Mouse (Mus musculus) c-Kit-negative CD71-positive TER-119-positive erythroid progenitor cells, embryonic 14.5 days (primary cell): ENCODE results near the gene Gm6034.
"Not testable (repeated sequence)": the region's sequence is repeated elsewhere in the genome, so short reads cannot be mapped to it uniquely, and the experiment has no call there.

Experiments
- DNase-seq: peaks from one replicate; pipeline ENCODE4 v3.0.0-alpha.2; 2013; ENCODE audit warnings: low read depth, low spot score

Gene Gm6034

GRCm38 (mm10) chr17:36022922-36023321 is 19.8 kb upstream of the Gm6034 start:
- DNase-seq, result no peak

DNA sequence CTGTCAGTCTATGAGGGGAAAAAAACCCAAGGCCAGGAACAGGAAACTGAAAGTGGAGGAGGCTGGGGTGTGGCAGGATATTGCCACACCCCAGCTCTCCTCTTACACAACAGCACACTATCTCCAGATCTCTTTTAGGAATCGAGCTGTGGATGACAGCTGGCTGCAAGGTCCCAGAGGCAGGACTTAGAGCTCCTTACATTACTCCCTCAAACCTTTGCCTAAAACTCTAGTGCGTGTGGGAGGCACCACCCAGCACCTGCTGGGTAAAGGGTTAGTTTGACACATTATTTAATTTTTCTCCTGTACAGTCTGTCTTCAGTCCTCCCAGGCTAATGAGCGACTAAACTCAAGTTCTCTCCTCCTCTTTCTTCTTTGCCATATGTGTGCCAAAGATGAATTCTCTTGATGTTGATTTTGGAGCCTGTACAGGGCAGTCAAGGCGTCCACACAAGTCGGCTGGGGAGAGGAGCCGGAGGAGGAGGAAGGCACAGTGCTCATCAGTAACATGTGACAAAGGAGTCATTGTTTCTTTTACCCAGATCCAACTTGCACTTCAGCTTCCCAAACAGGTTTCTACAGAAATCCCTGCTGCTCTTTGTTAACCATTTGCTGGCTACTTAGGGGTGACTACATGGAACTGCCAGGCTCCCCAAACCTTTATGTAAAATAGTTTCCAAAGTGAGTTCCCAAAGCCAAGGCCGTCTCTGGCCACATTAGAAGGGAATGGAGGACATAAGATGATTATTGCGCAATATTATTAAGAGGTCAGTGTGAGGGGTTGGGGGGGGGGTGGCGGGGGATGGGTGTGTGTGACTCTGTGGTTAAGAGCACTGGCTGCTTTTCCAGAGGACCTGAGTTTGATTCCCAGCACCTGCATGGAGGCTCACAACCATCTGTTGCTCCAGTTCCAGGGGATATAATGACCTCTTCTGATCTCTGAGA is 18.8 kb upstream of the Gm6034 start:
- no peak for DNase-seq

- DNase-seq, result no peak
Observed at GRCm38 (mm10) chr17:36025197-36025596, 17.6 kb upstream of the Gm6034 start.

- DNase-seq, result no peak
Observed at GRCm38 (mm10) chr17:36025901-36026300, 16.9 kb upstream of the Gm6034 start.

GRCm38 (mm10) chr17:36027663-36028062 is 15.1 kb upstream of the Gm6034 start:
- DNase-seq, result no peak

DNA sequence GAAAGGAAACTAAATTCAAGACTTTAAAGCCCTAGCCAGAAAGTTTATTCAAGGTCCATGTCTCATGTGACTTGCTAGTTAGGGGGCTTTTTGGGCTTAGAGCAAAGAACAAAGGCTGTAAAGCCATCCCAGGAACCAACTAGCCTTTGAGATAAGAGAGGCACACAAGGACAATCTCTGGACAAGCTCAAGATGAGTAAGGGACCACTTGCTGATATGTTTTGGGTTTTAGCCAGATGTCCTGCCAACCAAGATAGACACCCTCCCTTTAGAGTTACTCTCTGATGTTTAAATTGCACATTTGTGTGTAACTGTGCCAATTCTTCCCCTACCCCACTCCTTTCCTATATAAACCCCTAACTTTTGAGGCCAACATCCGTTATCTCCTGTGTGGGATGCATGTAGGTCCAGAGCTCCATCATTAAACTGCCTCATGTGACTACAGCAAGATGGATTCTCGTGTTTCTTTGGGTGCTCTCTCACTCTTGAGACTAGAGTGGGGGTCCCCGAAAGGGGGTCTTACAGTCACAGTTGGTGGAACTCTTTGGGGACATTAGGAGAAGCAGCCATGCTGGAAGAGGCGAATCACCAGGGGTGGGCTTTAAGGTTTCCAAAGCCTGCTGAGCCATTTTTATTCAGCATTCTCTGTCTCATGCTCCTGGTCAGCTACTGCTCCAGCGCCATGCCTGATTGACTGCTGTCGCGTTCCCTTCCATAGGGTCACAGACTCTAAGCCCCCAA is 13.7 kb upstream of the Gm6034 start:
- DNase-seq, result no peak

DNA sequence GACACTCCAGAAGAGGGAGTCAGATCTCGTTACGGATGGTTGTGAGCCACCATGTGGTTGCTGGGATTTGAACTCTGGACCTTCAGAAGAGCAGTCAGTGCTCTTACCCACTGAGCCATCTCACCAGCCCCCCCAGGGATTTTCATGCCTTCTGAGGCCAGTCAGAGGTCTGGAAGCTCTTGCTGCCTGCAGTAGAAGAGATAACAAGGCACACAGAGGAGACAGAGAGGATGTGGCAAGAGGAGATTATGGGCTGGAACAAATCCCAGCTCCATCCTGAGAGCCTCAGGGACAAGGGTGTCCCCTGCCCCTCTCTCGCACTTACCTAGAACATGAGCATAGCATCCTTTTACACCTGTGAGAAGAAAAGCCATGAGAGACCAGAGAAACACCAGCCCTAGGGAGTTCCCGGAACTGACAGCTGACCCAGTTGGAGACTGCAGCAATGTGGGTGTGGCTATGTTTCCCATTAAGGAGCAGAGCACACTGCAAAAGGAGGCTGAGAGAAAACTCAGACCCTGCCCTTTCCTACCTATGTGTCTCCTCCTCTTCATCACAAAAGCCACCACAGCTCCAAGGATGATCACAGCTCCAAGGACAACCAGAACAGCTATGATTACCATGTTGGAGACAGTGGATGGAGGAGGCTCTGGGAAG is 12.6 kb upstream of the Gm6034 start:
- not testable (repeated sequence) for DNase-seq

GRCm38 (mm10) chr17:36030703-36031582 is 11.8 kb upstream of the Gm6034 start:
- DNase-seq, result not testable (repeated sequence)

- DNase-seq, result not testable (repeated sequence)
Observed at GRCm38 (mm10) chr17:36031583-36032331, 11.0 kb upstream of the Gm6034 start.

DNA sequence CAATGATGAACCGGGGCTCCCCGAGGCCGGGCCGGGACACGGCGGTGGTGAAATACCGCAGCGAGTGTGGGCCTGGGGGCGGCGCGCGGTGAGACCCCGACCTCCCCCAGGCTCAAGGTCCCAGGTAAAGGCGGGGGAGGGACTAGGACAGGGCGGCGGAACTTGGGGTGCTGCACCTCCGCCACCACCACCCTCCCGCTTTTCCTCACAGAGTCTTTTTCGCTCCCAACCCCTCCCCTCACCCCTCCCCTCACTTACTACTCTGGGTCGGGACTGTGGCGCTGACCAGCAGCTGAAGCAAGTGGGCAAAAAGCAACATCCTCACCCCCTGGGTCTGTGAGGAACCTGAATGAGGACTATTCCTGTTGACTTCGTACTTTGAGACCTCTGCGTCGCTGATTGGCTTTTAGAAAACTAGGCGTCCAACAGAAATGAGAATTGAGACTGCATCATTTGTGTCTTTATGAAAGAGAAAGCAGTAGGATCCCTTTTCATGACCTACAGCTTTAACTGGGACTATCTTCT is 10.3 kb upstream of the Gm6034 start, which contains the start of gene H2-T23:
Gene H2-T23 (minus strand): TSS at position 505 of the 525 bp plus-strand sequence.
- DNase-seq, result not testable (repeated sequence)

- DNase-seq, result not testable (repeated sequence)
Observed at GRCm38 (mm10) chr17:36034524-36034923, 8.2 kb upstream of the Gm6034 start.

- not testable (repeated sequence) for DNase-seq
Observed at GRCm38 (mm10) chr17:36035010-36035638, 7.6 kb upstream of the Gm6034 start.

DNA sequence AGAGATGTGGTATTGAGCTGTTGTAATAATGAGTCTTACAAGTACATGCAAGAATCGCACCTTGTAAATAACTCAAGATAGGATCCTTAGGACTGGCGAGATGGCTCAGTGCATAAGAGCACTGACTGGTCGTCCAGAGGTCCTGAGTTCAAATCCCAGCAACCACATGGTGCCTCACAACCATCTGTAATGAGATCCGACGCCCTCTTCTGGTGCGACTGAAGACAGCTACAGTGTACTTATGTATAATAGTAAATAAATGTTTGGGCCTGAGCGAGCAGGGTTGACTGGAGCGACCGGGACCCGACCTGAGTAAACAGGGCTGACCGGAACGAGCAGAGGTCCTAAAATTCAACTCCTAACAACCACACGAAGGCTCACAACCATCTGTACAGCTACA is 6.6 kb upstream of the Gm6034 start:
- not testable (repeated sequence) for DNase-seq

DNA sequence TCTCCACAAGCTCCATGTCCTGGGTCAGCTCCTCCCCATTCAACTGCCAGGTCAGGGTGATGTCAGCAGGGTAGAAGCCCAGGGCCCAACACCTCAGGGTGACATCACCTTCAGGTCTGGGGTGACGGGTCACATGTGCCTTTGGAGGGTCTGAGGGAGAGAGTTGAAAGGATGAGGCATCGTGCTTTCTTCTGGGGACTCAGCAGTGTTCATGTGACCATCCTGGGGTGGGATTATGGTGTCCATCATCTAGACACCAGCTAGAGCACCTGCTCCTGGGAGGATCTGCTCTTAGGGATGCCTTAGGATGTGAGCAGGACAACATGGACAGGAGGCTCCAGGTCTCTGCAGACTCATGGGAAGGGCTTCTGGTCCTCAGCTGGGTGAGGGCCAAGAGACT is 2.2 kb upstream of the Gm6034 start:
- DNase-seq, result not testable (repeated sequence)

- DNase-seq, result not testable (repeated sequence)
Observed at GRCm38 (mm10) chr17:36042055-36042454, 706 bp upstream of the Gm6034 start.

DNA sequence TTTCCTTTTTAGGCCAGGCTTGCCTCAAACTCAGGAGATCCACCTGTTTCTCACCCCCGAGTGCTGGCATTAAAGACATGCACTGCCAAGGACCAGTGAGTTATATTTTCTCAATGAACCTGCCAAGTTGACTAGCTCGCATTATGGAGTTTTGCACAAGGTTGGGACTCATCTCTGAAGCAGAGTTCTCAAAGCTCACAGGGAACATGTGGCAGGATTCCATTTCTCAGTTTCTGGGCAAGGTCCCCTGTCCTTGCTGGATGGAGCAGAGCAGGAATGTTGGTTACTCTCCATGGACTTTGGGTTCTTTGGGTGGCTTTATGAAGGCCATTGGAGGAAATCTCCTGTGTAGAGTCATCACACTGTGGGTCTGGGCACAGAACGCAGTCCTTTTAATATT is 525 bp downstream of the Gm6034 start:
- DNase-seq, result no peak

DNA sequence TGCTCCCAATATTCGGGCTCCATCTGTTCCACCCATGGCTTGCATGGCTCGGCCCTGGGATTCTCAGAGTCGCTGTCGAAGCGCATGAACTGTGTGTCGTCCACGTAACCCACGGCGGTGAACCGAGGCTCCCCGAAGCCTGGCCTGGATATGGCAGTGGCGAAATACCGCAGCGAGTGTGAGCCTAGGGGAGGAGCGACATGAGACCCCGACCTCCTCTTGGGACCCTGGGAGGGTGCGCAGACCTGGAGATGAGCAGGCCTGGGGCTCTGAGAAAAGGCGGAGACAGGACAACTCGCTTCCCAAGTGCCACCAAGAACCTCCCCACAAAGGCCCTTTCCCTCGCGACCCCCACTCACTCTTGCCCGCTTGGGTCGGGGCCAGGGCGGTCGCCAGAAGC is 15.2 kb downstream of the Gm6034 start:
- DNase-seq, result not testable (repeated sequence)

- not testable (repeated sequence) for DNase-seq
Observed at GRCm38 (mm10) chr17:36058362-36058761, 15.6 kb downstream of the Gm6034 start, which contains the start of gene Gm11127. Gene Gm11127 (minus strand): TSS chr17:36058371.

DNA sequence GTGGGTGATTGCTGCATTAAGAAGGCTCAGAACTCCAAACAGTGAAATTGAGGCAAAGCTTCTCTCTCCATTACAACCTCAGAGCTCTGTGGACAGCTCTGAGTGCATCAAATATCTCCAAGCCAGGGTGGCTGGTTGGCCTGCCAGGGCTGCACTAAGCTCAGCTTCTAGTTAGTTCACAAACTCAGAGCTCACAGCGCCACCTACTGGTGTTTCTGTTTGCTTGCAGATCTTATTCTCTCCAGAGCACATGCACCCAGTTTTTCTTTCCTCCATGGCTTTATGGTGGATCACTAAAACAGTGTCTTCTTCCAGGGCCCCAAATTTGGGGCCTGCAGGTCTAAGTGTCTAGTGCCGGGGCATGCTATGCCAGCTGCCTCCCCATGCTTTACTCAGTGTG is 18.1 kb downstream of the Gm6034 start:
- DNase-seq, result peak; percentile 74
